Mouse (Mus musculus) liver, adult 2 months (tissue): ENCODE data around the gene Srsf5. TPM values are rescaled to one million over a fixed set of nuclear protein-coding genes. Genes with fewer than 3 reads are reported as not detected.

ENCODE experiments used
- DNase-seq: peaks from one replicate; pipeline ENCODE4 v3.0.0-alpha.2; 2011; ENCODE audit warnings: low read depth, low spot score; ENCODE audit errors: extremely low read depth
- H3K27ac ChIP-seq: fragments of 200-500 bp; replicated peaks from 2 replicates; pipeline ENCODE4 v1.5.1; 2012; ENCODE audit warnings: low read depth, mild to moderate bottlenecking, control low read depth, inconsistent platforms, low read length; ENCODE audit not compliant: insufficient read depth
- H3K27me3 ChIP-seq: fragments of 200-500 bp; 2 replicates; pipeline ENCODE4 v1.6.1; 2012; ENCODE audit warnings: mild to moderate bottlenecking, moderate library complexity, low read length, inconsistent platforms; ENCODE audit not compliant: control insufficient read depth, insufficient read depth
- H3K36me3 ChIP-seq: fragments of 200-500 bp; 2 replicates; pipeline ENCODE4 v1.6.1; 2012; ENCODE audit warnings: low read length, inconsistent platforms; ENCODE audit not compliant: control insufficient read depth, insufficient read depth
- H3K4me1 ChIP-seq: fragments of 200-500 bp; 2 replicates; pipeline ENCODE4 v1.6.1; 2011; ENCODE audit warnings: low read length; ENCODE audit not compliant: control insufficient read depth, insufficient read depth
- H3K4me3 ChIP-seq: fragments of 200-500 bp; 2 replicates; pipeline ENCODE4 v1.5.1; 2011; ENCODE audit warnings: low read depth, mild to moderate bottlenecking, control low read depth, low read length, moderate library complexity; ENCODE audit not compliant: insufficient read depth
- H3K79me2 ChIP-seq: fragments of 200-500 bp; 2 replicates; pipeline ENCODE4 v1.6.1; 2012; ENCODE audit warnings: inconsistent platforms, mild to moderate bottlenecking, low read length, moderate library complexity; ENCODE audit not compliant: control insufficient read depth, insufficient read depth
- H3K9ac ChIP-seq: fragments of 200-500 bp; 2 replicates; pipeline ENCODE4 v1.6.1; 2012; ENCODE audit warnings: low read depth, mild to moderate bottlenecking, control low read depth, inconsistent platforms, low read length
- CTCF ChIP-seq: fragments of 200-500 bp; IDR thresholded peaks from 2 replicates; pipeline ENCODE4 v1.5.1; 2011; ENCODE audit warnings: low read depth, low read length, control low read depth
- POLR2A ChIP-seq: fragments of 200-500 bp; IDR thresholded peaks from 2 replicates; pipeline ENCODE4 v1.6.1; 2011; ENCODE audit warnings: low read length, control low read depth; ENCODE audit not compliant: insufficient read depth; ENCODE audit errors: extremely low read depth
- WGBS: fragments of 180-500 bp; shearing (Covaris S2); methylation state at CpG from one replicate; pipeline ENCODE4 v1.1.7; 2018; 5-methylcytosine and 5-hydroxymethylcytosine counted together
- polyA plus RNA-seq: library from polyadenylated mRNA; depleted of rRNA; stranded (reverse); fragments of >200 nt; gene quantifications from 2 replicates; pipeline ENCODE4 v1.2.3, GENCODE M21; 2012
- total RNA-seq: library from RNA; depleted of rRNA; stranded (reverse); fragments of >200 nt; gene quantifications from 2 replicates; pipeline ENCODE4 v1.2.3, GENCODE M21; 2014

Gene Srsf5
- total and polyA plus RNA-seq, 2 experiments: 238 to 331 TPM

DNA sequence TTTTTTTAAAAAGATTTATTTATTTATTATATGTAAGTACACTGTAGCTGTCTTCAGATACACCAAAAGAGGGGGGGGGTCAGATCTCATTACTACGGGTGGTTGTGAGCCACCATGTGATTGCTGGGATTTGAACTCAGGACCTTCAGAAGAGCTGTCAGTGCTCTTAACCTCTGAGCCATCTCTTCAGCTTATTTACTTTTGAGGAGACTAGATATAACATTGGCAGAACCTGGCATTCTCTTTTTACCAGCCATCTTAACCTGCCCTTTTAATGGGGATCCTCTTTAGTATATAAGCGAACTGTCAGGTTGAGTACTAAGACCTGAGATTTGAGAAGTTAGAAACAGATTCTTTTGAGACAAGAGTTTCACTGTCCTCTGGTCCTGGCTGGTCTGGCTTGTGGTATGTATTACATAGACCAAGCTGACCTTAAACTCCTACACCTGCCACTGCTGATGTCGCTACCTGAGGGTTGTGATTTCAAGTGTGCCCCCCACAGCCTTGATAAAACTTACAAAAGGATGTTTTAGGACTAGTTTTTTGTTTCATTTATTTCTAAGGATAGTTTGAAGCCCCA is 6.4 kb downstream of the Srsf5 start:
- TF ChIP-seq POLR2A (no peak), CTCF (no peak)
- H3K4me1 ChIP-seq: peaks cover 35% of the 10 kb centered on the region
- peak; percentile 55 for DNase-seq
- no peak overlapping the region for H3K4me3 ChIP-seq
- peaks cover 4% of the 10 kb centered on the region; the same call in 1 of the 2 replicates for H3K79me2 ChIP-seq
- H3K9ac ChIP-seq: no peak overlapping the region
- 58% methylated on average over 3 of the region's 3 CpGs for WGBS
- peaks cover 84% of the 10 kb centered on the region for H3K36me3 ChIP-seq
- H3K27me3 ChIP-seq: no peaks in the 10 kb centered on the region
- H3K27ac ChIP-seq: no peak overlapping the region

DNA sequence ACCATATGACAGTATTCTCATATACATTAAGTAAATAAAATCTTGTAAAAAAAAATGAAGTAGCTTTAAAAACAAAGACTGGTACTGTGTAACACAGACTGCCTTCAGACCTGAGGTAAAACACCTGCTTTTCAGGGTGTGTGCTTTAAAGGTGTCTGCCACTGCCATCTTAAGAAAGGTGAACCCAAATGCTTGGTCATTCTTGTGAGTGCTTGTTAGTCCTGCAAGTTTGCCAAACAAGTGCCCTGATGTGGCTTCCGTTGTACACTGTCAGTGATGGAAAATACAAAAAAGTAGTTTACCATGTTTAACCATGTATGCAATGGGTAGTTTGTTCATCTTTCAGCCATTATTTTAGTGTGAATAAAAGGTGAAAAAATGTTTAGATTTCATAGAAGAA is 7.2 kb downstream of the Srsf5 start:
- DNase-seq: peak; percentile 59
- H3K27me3 ChIP-seq: no peaks in the 10 kb centered on the region
- H3K27ac ChIP-seq: no peak overlapping the region
- no peak overlapping the region for H3K4me3 ChIP-seq
- no peak overlapping the region for H3K9ac ChIP-seq
- H3K4me1 ChIP-seq: peaks cover 30% of the 10 kb centered on the region
- peaks cover 84% of the 10 kb centered on the region for H3K36me3 ChIP-seq
- H3K79me2 ChIP-seq: no peaks in the 10 kb centered on the region; the same call in 1 of the 2 replicates
- WGBS: 40% methylated on average over 1 of the region's 1 CpGs
- no peak for TF ChIP-seq POLR2A
- TF ChIP-seq CTCF: no peak

- no peak for DNase-seq
- 61% methylated on average over 3 of the region's 3 CpGs for WGBS
- Histone ChIP-seq H3K79me2 (no peaks in the 10 kb centered on the region; the same call in 1 of the 2 replicates), H3K36me3 (peaks cover 90% of the 10 kb centered on the region), H3K4me3 (no peak overlapping the region), H3K9ac (no peak overlapping the region), H3K4me1 (peaks cover 31% of the 10 kb centered on the region), H3K27ac (no peak overlapping the region), H3K27me3 (no peaks in the 10 kb centered on the region)
- TF ChIP-seq POLR2A: no peak
- no peak for TF ChIP-seq CTCF
Measured at GRCm38 (mm10) chr12:80956039-80956438, 10.7 kb downstream of the Srsf5 start.

- Histone ChIP-seq H3K27me3 (no peaks in the 10 kb centered on the region), H3K9ac (no peak overlapping the region), H3K36me3 (peaks cover 80% of the 10 kb centered on the region), H3K4me1 (peaks cover 32% of the 10 kb centered on the region), H3K27ac (no peak overlapping the region), H3K79me2 (peaks cover 5% of the 10 kb centered on the region; the same call in 1 of the 2 replicates), H3K4me3 (no peak overlapping the region)
- no peak for TF ChIP-seq POLR2A
- no peak for TF ChIP-seq CTCF
- 58% methylated on average over 4 of the region's 4 CpGs for WGBS
- no peak for DNase-seq
Measured at GRCm38 (mm10) chr12:80957961-80958360, 12.7 kb downstream of the Srsf5 start.

DNA sequence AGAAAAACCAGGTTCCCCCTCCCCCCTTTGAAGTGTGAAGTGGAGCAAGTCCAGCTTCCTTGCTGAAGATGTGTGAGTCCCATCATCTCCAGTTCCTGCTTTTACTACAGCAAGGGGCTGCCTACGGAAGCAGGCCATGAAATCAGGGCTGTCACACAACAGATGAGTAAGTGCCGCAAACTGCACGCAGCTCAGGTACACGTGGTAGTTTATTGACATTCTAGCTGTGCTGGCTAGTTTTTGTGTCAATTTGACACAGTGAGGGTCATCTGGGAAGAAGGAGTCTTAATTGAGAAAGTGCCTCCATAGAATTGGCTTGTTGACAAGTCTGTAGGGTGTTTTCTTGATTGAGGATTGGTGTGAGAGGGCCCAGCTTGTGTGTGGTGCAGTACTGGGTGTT is 17.3 kb downstream of the Srsf5 start:
- peaks cover 55% of the 10 kb centered on the region for H3K36me3 ChIP-seq
- H3K27ac ChIP-seq: peak overlapping the region; percentile 15
- no peaks in the 10 kb centered on the region for H3K27me3 ChIP-seq
- H3K4me3 ChIP-seq: peak overlapping the region; percentile 28; the same call in 1 of the 2 replicates
- H3K4me1 ChIP-seq: peaks cover 24% of the 10 kb centered on the region
- H3K79me2 ChIP-seq: peaks cover 27% of the 10 kb centered on the region; the same call in 1 of the 2 replicates
- TF ChIP-seq CTCF: no peak
- no peak for TF ChIP-seq POLR2A
- peak; percentile 70 for DNase-seq
- H3K9ac ChIP-seq: peak overlapping the region; percentile 20
- 23% methylated on average over 4 of the region's 4 CpGs for WGBS

DNA sequence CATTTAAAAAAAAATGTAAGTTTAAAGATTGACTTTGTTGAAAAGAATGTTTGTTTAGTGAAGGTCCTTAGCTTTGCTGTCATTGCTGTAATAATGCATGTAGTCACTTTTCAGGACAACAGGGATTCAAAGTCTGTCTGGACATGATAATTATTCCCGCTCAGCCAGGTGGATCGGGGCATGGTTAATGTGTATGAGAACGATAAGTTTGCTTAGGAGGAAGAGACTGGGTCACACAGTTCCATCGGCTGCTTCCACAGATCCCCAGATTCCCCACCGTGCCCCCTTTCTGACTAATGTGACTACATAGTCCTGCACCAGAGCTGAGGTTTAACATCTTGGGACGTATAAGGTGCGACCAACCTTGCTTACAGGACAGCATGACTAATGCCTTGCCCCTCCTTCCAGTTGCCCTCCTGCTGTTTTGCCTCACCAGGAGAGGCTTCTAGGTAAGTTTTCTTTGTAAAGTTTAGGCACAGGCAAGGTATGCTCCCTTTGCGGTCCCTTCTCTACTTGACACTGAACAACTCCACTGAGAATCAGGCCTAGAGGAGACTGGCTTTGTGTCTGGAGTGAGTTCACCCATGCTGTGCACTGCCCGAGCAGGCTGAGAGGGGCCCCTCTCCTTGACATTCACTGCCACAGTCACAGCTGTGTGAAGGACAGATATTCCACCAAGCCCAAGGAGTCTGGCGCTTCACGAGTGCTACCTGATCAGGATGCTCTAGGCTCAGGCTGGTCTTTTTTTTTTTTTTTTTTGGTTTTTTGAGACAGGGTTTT is 20.9 kb downstream of the Srsf5 start:
- H3K4me1 ChIP-seq: peaks cover 19% of the 10 kb centered on the region
- H3K9ac ChIP-seq: peak overlapping the region; percentile 85
- peak overlapping the region; percentile 96 for H3K27ac ChIP-seq
- peak; percentile 43; the same call in 1 of the 2 replicates for TF ChIP-seq POLR2A
- TF ChIP-seq CTCF: no peak
- no peaks in the 10 kb centered on the region for H3K27me3 ChIP-seq
- peak overlapping the region; percentile 69 for H3K4me3 ChIP-seq
- peak; percentile 89 for DNase-seq
- 23% methylated on average over 11 of the region's 11 CpGs for WGBS
- peaks cover 22% of the 10 kb centered on the region for H3K36me3 ChIP-seq
- peaks cover 38% of the 10 kb centered on the region; the same call in 1 of the 2 replicates for H3K79me2 ChIP-seq
